Mouse (Mus musculus) olfactory bulb, adult 2 months (tissue): ENCODE measurements around the gene Fam3c.

ENCODE experiments used
- CTCF ChIP-seq: fragments of 200-500 bp; IDR thresholded peaks from 2 replicates; pipeline ENCODE4 v1.5.1; 2012; ENCODE audit warnings: low read depth, mild to moderate bottlenecking, low read length, moderate library complexity; ENCODE audit not compliant: insufficient read depth
- POLR2A ChIP-seq: fragments of 200-500 bp; IDR thresholded peaks from 2 replicates; pipeline ENCODE4 v1.6.1; 2012; ENCODE audit warnings: mild to moderate bottlenecking, low read depth, low read length, moderate library complexity; ENCODE audit not compliant: insufficient read depth

DNA sequence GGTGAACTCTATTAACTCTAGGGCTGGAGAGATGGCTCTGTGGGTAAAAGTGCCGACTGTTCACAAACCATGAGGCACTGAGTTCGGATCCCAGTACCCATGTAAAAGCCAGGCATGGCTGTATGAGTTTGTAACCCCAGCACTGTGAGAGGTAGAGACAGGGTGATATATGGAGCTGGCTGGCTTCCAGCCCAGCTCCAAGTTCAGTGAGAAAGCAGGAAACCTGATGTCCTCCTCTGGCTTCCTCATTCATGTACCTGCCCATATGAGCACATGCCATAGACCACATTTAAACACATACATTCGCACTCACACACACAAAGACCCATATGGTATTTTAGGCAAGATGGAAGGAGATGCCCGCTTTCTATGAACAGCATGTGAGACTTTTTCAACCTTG, 73.6 kb downstream of the Fam3c start:
- TF ChIP-seq CTCF (no peak), POLR2A (no peak)
